Mouse (Mus musculus): ENCODE results near the gene Mfap3.

- TF ChIP-seq POLR2A (IDR thresholded peaks at IDR 0.05; ENCODE audit: extremely low read depth, insufficient read depth, low read length) = no peak
- no peak for TF ChIP-seq CTCF (IDR thresholded peaks at IDR 0.05; ENCODE audit: extremely low read depth, insufficient read depth, low read length)
Measured at GRCm38 (mm10) chr11:57515218-57515617, 3.2 kb upstream of the Mfap3 start.
